Mouse (Mus musculus) thymus, adult 2 months (tissue): ENCODE data around the gene Kdm4b.

Source experiments
- CTCF ChIP-seq: fragments of 200-500 bp; IDR thresholded peaks from 2 replicates; pipeline ENCODE4 v1.5.1; 2012; ENCODE audit warnings: mild to moderate bottlenecking, control low read depth, low read length, moderate library complexity, borderline replicate concordance; ENCODE audit not compliant: control insufficient read depth, poor library complexity, insufficient read depth; ENCODE audit errors: extremely low read depth
- POLR2A ChIP-seq: fragments of 200-500 bp; IDR thresholded peaks from 2 replicates; pipeline ENCODE4 v1.6.1; 2012; ENCODE audit warnings: mild to moderate bottlenecking, low read length, control low read depth, moderate library complexity; ENCODE audit not compliant: control insufficient read depth, poor library complexity, insufficient read depth; ENCODE audit errors: extremely low read depth

DNA sequence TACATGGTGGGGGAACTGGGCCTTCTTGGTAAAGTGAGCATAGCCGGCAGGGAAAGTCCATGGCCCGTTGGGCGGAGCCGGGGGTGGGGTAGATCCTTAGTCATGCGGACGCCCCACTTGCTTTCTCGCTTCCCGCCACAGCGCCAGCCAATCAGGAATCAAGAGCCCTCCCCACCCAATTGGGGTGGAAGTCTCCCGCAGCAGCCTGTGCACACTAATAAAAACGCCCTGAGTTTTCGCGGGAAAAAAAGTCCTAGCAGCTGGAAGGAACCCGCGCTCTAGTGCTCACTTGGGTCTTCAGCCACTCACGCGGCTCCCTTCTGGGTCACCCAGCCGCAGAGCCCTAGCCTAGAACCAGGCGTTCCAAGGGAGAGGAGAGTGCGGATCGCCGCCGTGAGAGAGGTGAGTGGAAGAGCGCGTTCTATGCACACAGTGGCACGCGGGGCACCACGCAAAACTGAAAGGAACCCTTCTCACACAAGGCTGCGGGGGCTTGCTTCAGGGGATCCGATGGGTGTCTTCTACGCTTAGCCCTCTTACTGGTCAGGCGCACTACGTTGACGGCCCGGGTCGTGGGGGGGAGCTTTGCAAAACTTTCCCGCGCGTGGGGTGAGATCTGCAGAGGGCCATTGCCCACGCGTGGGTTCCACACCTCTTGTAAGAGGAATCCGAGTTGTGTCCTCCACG, 22.6 kb upstream of the Kdm4b start, which contains the start of gene Uhrf1:
- no peak for TF ChIP-seq POLR2A
- TF ChIP-seq CTCF: no peak
